Mouse (Mus musculus) embryonic facial prominence, embryonic 11.5 days (tissue): Measurements from ENCODE around the gene Kcnn4. TPM values are rescaled to one million over a fixed set of nuclear protein-coding genes. Genes with fewer than 3 reads are reported as not detected.
A peak's percentile ranks its signal among the peaks of the same experiment; 100 is the strongest.

ENCODE experiments used
- ATAC-seq: fragments of 200-750 bp; cut with Nextera tagmentation; replicated peaks from 2 replicates; pipeline ENCODE4 v1.8.0; 2017; ENCODE audit warnings: low read depth; ENCODE audit not compliant: insufficient number of reproducible peaks, low FRiP score, low TSS enrichment
- DNase-seq: peaks from one replicate; pipeline ENCODE4 v3.0.0-alpha.2; 2015; ENCODE audit warnings: low spot score
- H3K27ac ChIP-seq: fragments of 300-500 bp; sonication (generic); replicated peaks from 2 replicates; pipeline ENCODE4 v1.5.1; 2014; ENCODE audit warnings: mild to moderate bottlenecking, low read depth, low read length, control low read depth
- H3K27me3 ChIP-seq: fragments of 300-500 bp; sonication (generic); 2 replicates; pipeline ENCODE4 v1.6.1; 2014; ENCODE audit warnings: mild to moderate bottlenecking, low read length, moderate library complexity, mixed read lengths; ENCODE audit not compliant: control insufficient read depth, insufficient read depth
- H3K36me3 ChIP-seq: fragments of 300-500 bp; sonication (generic); replicated peaks from 2 replicates; pipeline ENCODE4 v1.6.1; 2014; ENCODE audit warnings: low read depth, mild to moderate bottlenecking, low read length, moderate library complexity, mixed read lengths; ENCODE audit not compliant: control insufficient read depth, insufficient read depth
- H3K4me1 ChIP-seq: fragments of 300-500 bp; sonication (generic); 2 replicates; pipeline ENCODE4 v1.6.1; 2014; ENCODE audit warnings: low read length, mixed read lengths; ENCODE audit not compliant: control insufficient read depth, insufficient read depth
- H3K4me2 ChIP-seq: fragments of 300-500 bp; sonication (generic); 2 replicates; pipeline ENCODE4 v1.6.1; 2014; ENCODE audit warnings: low read depth, mild to moderate bottlenecking, control low read depth, low read length, moderate library complexity
- H3K4me3 ChIP-seq: fragments of 300-500 bp; sonication (generic); 2 replicates; pipeline ENCODE4 v1.5.1; 2014; ENCODE audit warnings: low read depth, low read length, control low read depth
- H3K9ac ChIP-seq: fragments of 300-500 bp; sonication (generic); replicated peaks from 2 replicates; pipeline ENCODE4 v1.6.1; 2014; ENCODE audit warnings: mild to moderate bottlenecking, control low read depth, low read length
- H3K9me3 ChIP-seq: fragments of 300-500 bp; sonication (generic); replicated peaks from 2 replicates; pipeline ENCODE4 v1.6.1; 2016; ENCODE audit warnings: mild to moderate bottlenecking, low read length, inconsistent platforms, mixed read lengths; ENCODE audit not compliant: control insufficient read depth
- WGBS: fragments of 180-500 bp; shearing (Covaris S2); extraction: QIAGEN DNeasy Blood & Tissue Kit; methylation state at CpG from one replicate; pipeline ENCODE4 v1.1.7; 2014; 5-methylcytosine and 5-hydroxymethylcytosine counted together
- polyA plus RNA-seq: library from polyadenylated mRNA; unstranded; fragments of >200 nt; fragmentation: Nextera tagmentation; extraction: Ambion mirVana; gene quantifications from 2 replicates; pipeline ENCODE4 v1.2.1, GENCODE M21; 2014

The Kcnn4 gene
- polyA plus RNA-seq, 1 experiment from 2014 or later, result 2.3 TPM

GRCm38 (mm10) chr7:24389516-24390187 lies 19.6 kb downstream of the Kcnn4 start:
- Histone ChIP-seq H3K4me3 (no peak overlapping the region), H3K27me3 (no peaks in the 10 kb centered on the region), H3K9me3 (no peaks in the 10 kb centered on the region), H3K4me2 (no peak overlapping the region), H3K9ac (no peak overlapping the region), H3K36me3 (no peaks in the 10 kb centered on the region), H3K4me1 (no peaks in the 10 kb centered on the region), H3K27ac (no peak overlapping the region)
- WGBS, result 46% methylated on average over 13 of the region's 13 CpGs
- DNase-seq, result no peak
- ATAC-seq, result no peak

GRCm38 (mm10) chr7:24390512-24390911 lies 20.4 kb downstream of the Kcnn4 start:
- H3K9me3 ChIP-seq, result no peaks in the 10 kb centered on the region
- H3K4me3 ChIP-seq, result no peak overlapping the region
- 60% methylated on average over 7 of the region's 7 CpGs for WGBS
- H3K27me3 ChIP-seq, result no peaks in the 10 kb centered on the region
- H3K4me2 ChIP-seq, result no peak overlapping the region
- H3K4me1 ChIP-seq, result no peaks in the 10 kb centered on the region
- ATAC-seq (no peak), DNase-seq (no peak)
- H3K27ac ChIP-seq, result no peak overlapping the region
- no peak overlapping the region for H3K9ac ChIP-seq
- no peaks in the 10 kb centered on the region for H3K36me3 ChIP-seq

- H3K4me1 ChIP-seq, result no peaks in the 10 kb centered on the region
These were observed 21.0 kb downstream of the Kcnn4 start for GRCm38 (mm10) chr7:24391077-24391476.

GRCm38 (mm10) chr7:24391687-24392086 lies 21.6 kb downstream of the Kcnn4 start:
- DNase-seq (no peak), ATAC-seq (no peak)
- Histone ChIP-seq H3K36me3 (no peaks in the 10 kb centered on the region), H3K9ac (no peak overlapping the region), H3K9me3 (no peaks in the 10 kb centered on the region), H3K27ac (no peak overlapping the region), H3K4me2 (no peak overlapping the region), H3K4me1 (no peaks in the 10 kb centered on the region), H3K27me3 (no peaks in the 10 kb centered on the region), H3K4me3 (no peak overlapping the region)
- WGBS, result 72% methylated on average over 2 of the region's 2 CpGs

More at GRCm38 (mm10) chr7:24391077-24391476, 21.0 kb downstream of the Kcnn4 start:
- Histone ChIP-seq H3K4me2 (no peak overlapping the region), H3K27me3 (no peaks in the 10 kb centered on the region), H3K36me3 (no peaks in the 10 kb centered on the region), H3K4me3 (no peak overlapping the region), H3K27ac (no peak overlapping the region), H3K9me3 (no peaks in the 10 kb centered on the region), H3K9ac (no peak overlapping the region)
- no peak for ATAC-seq
- WGBS, result 39% methylated on average over 5 of the region's 5 CpGs
- DNase-seq, result peak; percentile 42

- ATAC-seq (no peak), DNase-seq (no peak)
- H3K9ac ChIP-seq, result no peak overlapping the region
- no peak overlapping the region for H3K4me2 ChIP-seq
- H3K27me3 ChIP-seq, result no peaks in the 10 kb centered on the region
- no peak overlapping the region for H3K27ac ChIP-seq
- H3K4me3 ChIP-seq, result no peak overlapping the region
- H3K4me1 ChIP-seq, result no peaks in the 10 kb centered on the region
- H3K36me3 ChIP-seq, result no peaks in the 10 kb centered on the region
- H3K9me3 ChIP-seq, result no peaks in the 10 kb centered on the region
- WGBS, result 90% methylated on average over 2 of the region's 3 CpGs
These were observed 24.0 kb downstream of the Kcnn4 start for GRCm38 (mm10) chr7:24394054-24394453.

GRCm38 (mm10) chr7:24394475-24395161 lies 24.6 kb downstream of the Kcnn4 start:
- Histone ChIP-seq H3K4me3 (no peak overlapping the region), H3K9me3 (no peaks in the 10 kb centered on the region), H3K27ac (no peak overlapping the region), H3K9ac (no peak overlapping the region), H3K27me3 (no peaks in the 10 kb centered on the region), H3K36me3 (no peaks in the 10 kb centered on the region), H3K4me2 (no peak overlapping the region), H3K4me1 (no peaks in the 10 kb centered on the region)
- WGBS, result 81% methylated on average over 15 of the region's 15 CpGs
- ATAC-seq, result no peak
- no peak for DNase-seq

GRCm38 (mm10) chr7:24396832-24397231 lies 26.8 kb downstream of the Kcnn4 start:
- ATAC-seq (no peak), DNase-seq (no peak)
- Histone ChIP-seq H3K36me3 (no peaks in the 10 kb centered on the region), H3K4me1 (no peaks in the 10 kb centered on the region), H3K9ac (no peak overlapping the region), H3K9me3 (no peaks in the 10 kb centered on the region), H3K4me3 (no peak overlapping the region), H3K27ac (no peak overlapping the region), H3K27me3 (no peaks in the 10 kb centered on the region), H3K4me2 (no peak overlapping the region)
- WGBS, result 81% methylated on average over 11 of the region's 11 CpGs

- Histone ChIP-seq H3K9ac (no peak overlapping the region), H3K27ac (no peak overlapping the region), H3K36me3 (no peaks in the 10 kb centered on the region; the same call in none of the 2 replicates), H3K27me3 (no peaks in the 10 kb centered on the region), H3K4me3 (no peak overlapping the region), H3K4me2 (no peak overlapping the region), H3K4me1 (no peaks in the 10 kb centered on the region), H3K9me3 (no peaks in the 10 kb centered on the region)
- 90% methylated on average over 8 of the region's 8 CpGs for WGBS
- no peak for DNase-seq
- no peak for ATAC-seq
These were observed 28.4 kb downstream of the Kcnn4 start for GRCm38 (mm10) chr7:24398364-24398913.
